ENCODE assay signal across 28 mouse cellular contexts in genomic region chr5:149484270-149484669, GRCm38 (mm10). TPM values are rescaled to one million over a fixed set of nuclear protein-coding genes. Genes with fewer than 3 reads are reported as not detected.
DNase-seq lines count a peak whose midpoint lies in the region; ATAC-seq and TF ChIP-seq lines count a peak whose summit lies in the region.
"Had no signal": no experiment of that assay in that cellular context is flagged by ENCODE, and none has a peak within 500 bp of the region (broad histone marks: within the 10 kb centered on the region; RNA-seq: fewer than 3 reads in every experiment).

No protein-coding gene starts in this region.

- H3K27me3 ChIP-seq in forebrain, embryonic 13.5 days, result no peaks in the 10 kb centered on the region
- no peaks in the 10 kb centered on the region for H3K27me3 ChIP-seq in forebrain, embryonic 16.5 days (replicated peaks; ENCODE audit: control insufficient read depth, insufficient read depth, low read length)
- no peaks in the 10 kb centered on the region for H3K27me3 ChIP-seq in intestine, embryonic 15.5 days (replicated peaks)
- H3K27me3 ChIP-seq in intestine, postnatal 0 days (replicated peaks; ENCODE audit: control insufficient read depth, insufficient read depth, low read length), result 0 out of 2 replicates have a peak, but pooled peaks cover 2% of the 10 kb centered on the region
- H3K27me3 ChIP-seq in midbrain, embryonic 13.5 days, result peaks cover 15% of the 10 kb centered on the region; the same call in 1 of the 2 replicates
- H3K27me3 ChIP-seq in midbrain, embryonic 16.5 days (ENCODE audit: control insufficient read depth, insufficient read depth, low read depth, low read length), result no peaks in the 10 kb centered on the region
- H3K27me3 ChIP-seq: heart, embryonic 13.5 days; limb, embryonic 13.5 days; neural tube, embryonic 13.5 days; Patski; stomach, embryonic 15.5 days had no signal

- 0 out of 2 replicates have a peak overlapping the region, but pooled peaks have one; percentile 25 for H3K27ac ChIP-seq in forebrain, embryonic 13.5 days
- no peak overlapping the region for H3K27ac ChIP-seq in forebrain, embryonic 16.5 days (ENCODE audit: low read length)
- no peak overlapping the region for H3K27ac ChIP-seq in intestine, embryonic 15.5 days
- H3K27ac ChIP-seq in intestine, postnatal 0 days (ENCODE audit: low read depth, low read length), result no peak overlapping the region
- peak overlapping the region; percentile 39; the same call in 1 of the 2 replicates for H3K27ac ChIP-seq in midbrain, embryonic 13.5 days
- no peak overlapping the region; the same call in 1 of the 2 replicates for H3K27ac ChIP-seq in midbrain, embryonic 16.5 days (ENCODE audit: low read length)
- H3K27ac ChIP-seq: heart, adult 2 months; heart, embryonic 13.5 days; limb, embryonic 13.5 days; liver, embryonic 14.5 days; neural tube, embryonic 13.5 days; stomach, embryonic 15.5 days had no signal

- no peak for ATAC-seq in forebrain, embryonic 13.5 days
- ATAC-seq in forebrain, embryonic 16.5 days, result no peak
- peak; percentile 39; the same call in 1 of the 2 replicates for ATAC-seq in intestine, embryonic 15.5 days
- no peak for ATAC-seq in intestine, postnatal 0 days
- no peak for ATAC-seq in midbrain, embryonic 13.5 days
- ATAC-seq in midbrain, embryonic 16.5 days, result no peak
- ATAC-seq in megakaryocyte-erythroid progenitor cell, adult 5-6 weeks (replicated peaks; ENCODE audit: low FRiP score, low TSS enrichment, poor library complexity, severe bottlenecking), result peak; percentile 42
- ATAC-seq: hindbrain, embryonic 16.5 days; Patski had no signal

- no peak overlapping the region for H3K4me3 ChIP-seq in forebrain, embryonic 13.5 days
- no peak overlapping the region for H3K4me3 ChIP-seq in forebrain, embryonic 16.5 days (replicated peaks; ENCODE audit: low read length)
- no peak overlapping the region for H3K4me3 ChIP-seq in intestine, embryonic 15.5 days (replicated peaks)
- no peak overlapping the region for H3K4me3 ChIP-seq in intestine, postnatal 0 days (ENCODE audit: low read depth, low read length)
- no peak overlapping the region for H3K4me3 ChIP-seq in midbrain, embryonic 13.5 days (replicated peaks)
- H3K4me3 ChIP-seq in midbrain, embryonic 16.5 days (ENCODE audit: low read depth, low read length), result no peak overlapping the region
- H3K4me3 ChIP-seq: heart, adult 2 months; heart, embryonic 13.5 days; limb, embryonic 13.5 days; myocyte; neural tube, embryonic 13.5 days; stomach, embryonic 15.5 days had no signal

- peaks cover 24% of the 10 kb centered on the region for H3K4me1 ChIP-seq in forebrain, embryonic 13.5 days
- H3K4me1 ChIP-seq in forebrain, embryonic 16.5 days (replicated peaks; ENCODE audit: control insufficient read depth, insufficient read depth, low read length), result peaks cover 14% of the 10 kb centered on the region
- peaks cover 2% of the 10 kb centered on the region; the same call in 1 of the 2 replicates for H3K4me1 ChIP-seq in intestine, embryonic 15.5 days (replicated peaks)
- no peaks in the 10 kb centered on the region for H3K4me1 ChIP-seq in intestine, postnatal 0 days (replicated peaks; ENCODE audit: control insufficient read depth, insufficient read depth, low read length)
- peaks cover 22% of the 10 kb centered on the region for H3K4me1 ChIP-seq in midbrain, embryonic 13.5 days (replicated peaks)
- peaks cover 11% of the 10 kb centered on the region for H3K4me1 ChIP-seq in midbrain, embryonic 16.5 days (ENCODE audit: control insufficient read depth, insufficient read depth, low read length)
- H3K4me1 ChIP-seq: heart, embryonic 13.5 days had no signal

- 80% methylated on average over 12 of the region's 12 CpGs for WGBS in forebrain, embryonic 13.5 days
- 83% methylated on average over 12 of the region's 12 CpGs for WGBS in forebrain, embryonic 16.5 days
- WGBS in intestine, embryonic 15.5 days, result 68% methylated on average over 12 of the region's 12 CpGs
- 53% methylated on average over 12 of the region's 12 CpGs for WGBS in intestine, postnatal 0 days
- 79% methylated on average over 12 of the region's 12 CpGs for WGBS in midbrain, embryonic 13.5 days
- 78% methylated on average over 12 of the region's 12 CpGs for WGBS in midbrain, embryonic 16.5 days

- H3K4me2 ChIP-seq in forebrain, embryonic 13.5 days, result no peak overlapping the region
- no peak overlapping the region for H3K4me2 ChIP-seq in forebrain, embryonic 16.5 days (ENCODE audit: low read length)
- no peak overlapping the region for H3K4me2 ChIP-seq in intestine, embryonic 15.5 days (replicated peaks)
- H3K4me2 ChIP-seq in intestine, postnatal 0 days (replicated peaks; ENCODE audit: low read depth), result no peak overlapping the region
- no peak overlapping the region for H3K4me2 ChIP-seq in midbrain, embryonic 13.5 days (replicated peaks)
- H3K4me2 ChIP-seq in midbrain, embryonic 16.5 days (ENCODE audit: low read length), result no peak overlapping the region
- H3K4me2 ChIP-seq: heart, embryonic 13.5 days; limb, embryonic 13.5 days; lung, embryonic 14.5 days; neural tube, embryonic 13.5 days; stomach, embryonic 15.5 days had no signal

- H3K9ac ChIP-seq in forebrain, embryonic 13.5 days, result no peak overlapping the region
- no peak overlapping the region for H3K9ac ChIP-seq in forebrain, embryonic 16.5 days (replicated peaks; ENCODE audit: low read depth, low read length)
- no peak overlapping the region for H3K9ac ChIP-seq in intestine, embryonic 15.5 days
- H3K9ac ChIP-seq in intestine, postnatal 0 days (ENCODE audit: low read depth, low read length), result no peak overlapping the region
- H3K9ac ChIP-seq in midbrain, embryonic 13.5 days (replicated peaks), result no peak overlapping the region
- no peak overlapping the region for H3K9ac ChIP-seq in midbrain, embryonic 16.5 days (ENCODE audit: low read depth, low read length)
- H3K9ac ChIP-seq: heart, embryonic 13.5 days; limb, embryonic 13.5 days; liver, embryonic 14.5 days; lung, embryonic 14.5 days; neural tube, embryonic 13.5 days; stomach, embryonic 15.5 days had no signal

- H3K9me3 ChIP-seq in forebrain, embryonic 13.5 days (replicated peaks), result 0 out of 2 replicates have a peak, but pooled peaks cover 2% of the 10 kb centered on the region
- H3K9me3 ChIP-seq in forebrain, embryonic 16.5 days (ENCODE audit: control insufficient read depth, low read length), result no peaks in the 10 kb centered on the region
- H3K9me3 ChIP-seq in intestine, embryonic 15.5 days, result no peaks in the 10 kb centered on the region
- H3K9me3 ChIP-seq in intestine, postnatal 0 days (ENCODE audit: control insufficient read depth), result no peaks in the 10 kb centered on the region
- H3K9me3 ChIP-seq in midbrain, embryonic 13.5 days, result no peaks in the 10 kb centered on the region
- 0 out of 2 replicates have a peak, but pooled peaks cover 2% of the 10 kb centered on the region for H3K9me3 ChIP-seq in midbrain, embryonic 16.5 days (replicated peaks; ENCODE audit: control insufficient read depth, low read length, poor library complexity, severe bottlenecking)
- H3K9me3 ChIP-seq: heart, embryonic 13.5 days; neural tube, embryonic 13.5 days; stomach, embryonic 15.5 days had no signal

- intact Hi-C loops in left cerebral cortex, postnatal 25 days (cut with DNase I), result loop anchor here (5.0 kb wide), 1 partner anchor 38 kb away; no protein-coding TSS in a partner anchor

- no peaks in the 10 kb centered on the region for H3K36me3 ChIP-seq in forebrain, embryonic 13.5 days (ENCODE audit: poor library complexity, severe bottlenecking)
- H3K36me3 ChIP-seq in forebrain, embryonic 16.5 days (ENCODE audit: control insufficient read depth, insufficient read depth), result no peaks in the 10 kb centered on the region
- no peaks in the 10 kb centered on the region for H3K36me3 ChIP-seq in intestine, embryonic 15.5 days
- no peaks in the 10 kb centered on the region for H3K36me3 ChIP-seq in intestine, postnatal 0 days (ENCODE audit: control insufficient read depth, insufficient read depth)
- H3K36me3 ChIP-seq in midbrain, embryonic 13.5 days, result no peaks in the 10 kb centered on the region
- no peaks in the 10 kb centered on the region for H3K36me3 ChIP-seq in midbrain, embryonic 16.5 days (ENCODE audit: control insufficient read depth, insufficient read depth, low read length)
- H3K36me3 ChIP-seq: heart, embryonic 13.5 days; limb, embryonic 13.5 days; neural tube, embryonic 13.5 days; stomach, embryonic 15.5 days had no signal

- no peak for DNase-seq in left cerebral cortex, postnatal 25 days (ENCODE audit: low spot score in 2 of 2)
- DNase-seq: cerebellum, adult 11 months; cerebellum, postnatal 10 days; gastrocnemius, postnatal 25 days; heart, adult 2 months; kidney, adult 11 months; thymus, adult 18-20 months had no signal

- no peak for TF ChIP-seq CTCF in intestine, postnatal 0 days (IDR thresholded peaks at IDR 0.05; ENCODE audit: low read depth)

RNA-seq across cellular contexts. Expression of gene Wdr95, which starts 44.2 kb away (rescaled TPM):
- 0.41 and 0.68 TPM in 2 replicates for polyA plus RNA-seq in forebrain, embryonic 13.5 days (2015; fragmentation: Nextera tagmentation; extraction: Ambion mirVana)
- 0.14 and 0.19 TPM in 2 replicates for polyA plus RNA-seq in forebrain, embryonic 16.5 days (2015; fragmentation: Nextera tagmentation; extraction: Ambion mirVana)
- polyA plus RNA-seq in intestine, embryonic 15.5 days (2015; fragmentation: Nextera tagmentation; extraction: Ambion mirVana), result not detected in 2 replicates
- polyA plus RNA-seq in intestine, postnatal 0 days (2015; fragmentation: Nextera tagmentation; extraction: Ambion mirVana), result not detected in 2 replicates
- 0.11 TPM in 1 of 2 replicates, not detected in the other for polyA plus RNA-seq in midbrain, embryonic 13.5 days (2015; fragmentation: Nextera tagmentation; extraction: Ambion mirVana)
- polyA plus RNA-seq in midbrain, embryonic 16.5 days (2015; fragmentation: Nextera tagmentation; extraction: Ambion mirVana), result 0.11 and 0.33 TPM in 2 replicates
- 0.15 TPM in 1 of 2 replicates, not detected in the other for total RNA-seq in megakaryocyte-erythroid progenitor cell, adult 5-6 weeks (2014; fragmentation: Nextera tagmentation)
- total RNA-seq in megakaryocyte-erythroid progenitor cell, adult 5-6 weeks (2017), result not detected in 2 replicates
- under 1 TPM; 0.53 to 0.85 TPM for total RNA-seq in left cerebral cortex, postnatal 25 days (2021)
- total RNA-seq: adrenal gland, adult 2 months; adrenal gland, postnatal 4 days; gastrocnemius, postnatal 25 days; heart, adult 2 months; heart, postnatal 25 days had no signal
- polyA plus RNA-seq: adrenal gland, adult 2 months; embryonic facial prominence, embryonic 11.5 days; heart, embryonic 13.5 days; liver, embryonic 14.5 days; lung, embryonic 14.5 days had no signal

RNA-seq across cellular contexts. Expression of gene Tex26, which starts 44.8 kb away (rescaled TPM):
- polyA plus RNA-seq in forebrain, embryonic 13.5 days (2015; fragmentation: Nextera tagmentation; extraction: Ambion mirVana), result 2.2 and 3.1 TPM in 2 replicates
- 1.1 and 1.3 TPM in 2 replicates for polyA plus RNA-seq in forebrain, embryonic 16.5 days (2015; fragmentation: Nextera tagmentation; extraction: Ambion mirVana)
- 0.11 and 0.36 TPM in 2 replicates for polyA plus RNA-seq in intestine, embryonic 15.5 days (2015; fragmentation: Nextera tagmentation; extraction: Ambion mirVana)
- polyA plus RNA-seq in intestine, postnatal 0 days (2015; fragmentation: Nextera tagmentation; extraction: Ambion mirVana), result 0.24 and 0.38 TPM in 2 replicates
- 2.3 and 2.5 TPM in 2 replicates for polyA plus RNA-seq in midbrain, embryonic 13.5 days (2015; fragmentation: Nextera tagmentation; extraction: Ambion mirVana)
- 1.6 and 2.0 TPM in 2 replicates for polyA plus RNA-seq in midbrain, embryonic 16.5 days (2015; fragmentation: Nextera tagmentation; extraction: Ambion mirVana)
- total RNA-seq in megakaryocyte-erythroid progenitor cell, adult 5-6 weeks (2014; fragmentation: Nextera tagmentation), result not detected in 2 replicates
- not detected in 2 replicates for total RNA-seq in megakaryocyte-erythroid progenitor cell, adult 5-6 weeks (2017)
- total RNA-seq in left cerebral cortex, postnatal 25 days (2021), result not detected
- total RNA-seq: gastrocnemius, postnatal 25 days; heart, adult 2 months; heart, postnatal 25 days; left cerebral cortex, postnatal 14 days had no signal
- polyA plus RNA-seq: adrenal gland, adult 2 months; heart, adult 2 months had no signal

Comparison
In these comparisons a context has a peak if more than half of its experiments do, and no peak if none do; other contexts are left out.
1. ATAC-seq: peak in intestine, embryonic 15.5 days (single experiment) and megakaryocyte-erythroid progenitor cell, adult 5-6 weeks (single experiment); none in forebrain, embryonic 13.5 days (single experiment), forebrain, embryonic 16.5 days (single experiment), intestine, postnatal 0 days (single experiment), midbrain, embryonic 13.5 days (single experiment) and midbrain, embryonic 16.5 days (single experiment).
2. H3K27ac ChIP-seq: peak in forebrain, embryonic 13.5 days (single experiment) and midbrain, embryonic 13.5 days (single experiment); none in forebrain, embryonic 16.5 days (single experiment), intestine, embryonic 15.5 days (single experiment), intestine, postnatal 0 days (single experiment) and midbrain, embryonic 16.5 days (single experiment).